Mouse (Mus musculus) erythroblast, embryonic 14.5 days (primary cell): ENCODE measurements around the gene Hist1h2ab. TPM values are rescaled to one million over a fixed set of nuclear protein-coding genes. Genes with fewer than 3 reads are reported as not detected.
"Not testable (repeated sequence)": the region's sequence is repeated elsewhere in the genome, so short reads cannot be mapped to it uniquely, and the experiment has no call there.

Experiments used
- H3K27me3 ChIP-seq: 2 replicates; pipeline ENCODE4 v1.6.1; 2012; ENCODE audit warnings: inconsistent platforms; ENCODE audit not compliant: control insufficient read depth
- H3K36me3 ChIP-seq: 2 replicates; pipeline ENCODE4 v1.6.1; 2012; ENCODE audit warnings: mild to moderate bottlenecking, inconsistent platforms; ENCODE audit not compliant: control insufficient read depth
- H3K4me1 ChIP-seq: 2 replicates; pipeline ENCODE4 v1.6.1; 2012; ENCODE audit warnings: inconsistent platforms; ENCODE audit not compliant: control insufficient read depth
- H3K4me3 ChIP-seq: replicated peaks from 2 replicates; pipeline ENCODE3; 2012; ENCODE audit warnings: moderate library complexity, mild to moderate bottlenecking, inconsistent platforms
- H3K9me3 ChIP-seq: 2 replicates; pipeline ENCODE4 v1.6.1; 2012; ENCODE audit warnings: low read length, inconsistent platforms, mixed read lengths; ENCODE audit not compliant: control insufficient read depth
- GATA1 ChIP-seq: IDR thresholded peaks from 2 replicates; pipeline ENCODE4 v1.6.1; 2012; ENCODE audit warnings: low read length, inconsistent platforms, mixed read lengths
- TAL1 ChIP-seq: IDR thresholded peaks from 3 replicates; pipeline ENCODE4 v1.6.1; 2012; ENCODE audit warnings: low read length, inconsistent platforms, mixed read lengths
- polyA plus RNA-seq: library from polyadenylated mRNA; stranded (reverse); fragments of >175 nt; gene quantifications from 2 replicates; pipeline ENCODE4 v1.2.3, GENCODE M21; 2012

Hist1h2ab gene
- polyA plus RNA-seq, 1 experiment: 22.3 TPM

- peak overlapping the region; percentile 80 for H3K4me3 ChIP-seq
- H3K27me3 ChIP-seq: no peaks in the 10 kb centered on the region
- H3K36me3 ChIP-seq: peaks cover 5% of the 10 kb centered on the region; the same call in 1 of the 2 replicates
- H3K9me3 ChIP-seq: no peaks in the 10 kb centered on the region
- TF ChIP-seq GATA1: no peak
- TF ChIP-seq TAL1: peak; percentile 19; the same call in 1 of the 3 replicates
- H3K4me1 ChIP-seq: peaks cover 81% of the 10 kb centered on the region
Observed at GRCm38 (mm10) chr13:23765172-23765513, 14.2 kb downstream of the Hist1h2ab start.

DNA sequence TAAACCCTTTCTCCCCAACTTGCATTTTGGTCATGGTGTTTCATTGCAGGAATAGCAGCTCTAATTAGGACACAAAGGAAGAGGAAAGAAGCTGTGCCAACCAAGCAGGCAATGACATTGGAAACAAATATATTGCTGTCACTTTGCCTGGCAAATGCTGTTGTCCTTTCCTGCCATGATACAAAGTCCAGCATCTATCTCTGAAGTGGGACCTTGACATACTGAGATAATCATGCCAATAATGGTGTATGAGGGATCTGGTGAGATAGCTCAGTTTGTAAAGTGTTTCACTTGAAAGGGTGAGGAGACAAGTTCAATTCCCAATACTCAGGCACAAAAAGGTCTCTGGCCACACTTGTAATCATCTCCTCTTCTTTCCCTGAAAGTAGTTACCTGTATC lies 15.8 kb downstream of the Hist1h2ab start:
- TF ChIP-seq GATA1: no peak
- no peak for TF ChIP-seq TAL1
- peak overlapping the region; percentile 20 for H3K4me3 ChIP-seq
- no peaks in the 10 kb centered on the region for H3K27me3 ChIP-seq
- H3K36me3 ChIP-seq: peaks cover 5% of the 10 kb centered on the region; the same call in 1 of the 2 replicates
- H3K4me1 ChIP-seq: peaks cover 79% of the 10 kb centered on the region
- no peaks in the 10 kb centered on the region for H3K9me3 ChIP-seq

DNA sequence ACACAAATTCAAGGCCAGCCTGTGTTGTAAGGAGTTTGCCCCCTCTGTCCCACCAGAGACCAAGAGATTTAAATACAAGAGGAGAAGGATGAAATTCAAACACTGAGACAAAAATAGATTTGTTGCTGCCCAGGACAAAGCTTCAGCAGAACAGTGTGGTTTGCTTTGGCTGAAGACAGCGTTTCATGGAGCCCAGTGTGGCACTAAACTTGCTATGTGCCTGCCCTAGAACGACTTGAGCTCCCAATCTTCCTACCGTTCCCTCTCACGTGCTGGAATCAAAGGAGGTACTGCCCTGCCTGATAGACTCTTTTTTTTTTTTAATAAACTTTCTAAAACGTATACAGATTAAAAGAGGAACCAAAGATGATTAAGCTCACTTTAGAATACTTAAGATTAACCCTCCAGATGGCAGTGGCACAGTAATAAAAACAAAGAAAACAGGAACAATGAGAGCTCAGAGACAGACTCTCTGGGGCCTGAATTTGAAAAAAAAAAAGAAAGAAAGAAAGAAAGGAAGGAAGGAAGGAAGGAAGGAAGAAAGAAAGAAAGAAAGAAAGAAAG lies 18.0 kb downstream of the Hist1h2ab start:
- no peak overlapping the region for H3K4me3 ChIP-seq
- no peaks in the 10 kb centered on the region for H3K27me3 ChIP-seq
- H3K9me3 ChIP-seq: no peaks in the 10 kb centered on the region
- TF ChIP-seq TAL1: no peak
- TF ChIP-seq GATA1: no peak
- H3K4me1 ChIP-seq: peaks cover 82% of the 10 kb centered on the region
- peaks cover 5% of the 10 kb centered on the region; the same call in 1 of the 2 replicates for H3K36me3 ChIP-seq

DNA sequence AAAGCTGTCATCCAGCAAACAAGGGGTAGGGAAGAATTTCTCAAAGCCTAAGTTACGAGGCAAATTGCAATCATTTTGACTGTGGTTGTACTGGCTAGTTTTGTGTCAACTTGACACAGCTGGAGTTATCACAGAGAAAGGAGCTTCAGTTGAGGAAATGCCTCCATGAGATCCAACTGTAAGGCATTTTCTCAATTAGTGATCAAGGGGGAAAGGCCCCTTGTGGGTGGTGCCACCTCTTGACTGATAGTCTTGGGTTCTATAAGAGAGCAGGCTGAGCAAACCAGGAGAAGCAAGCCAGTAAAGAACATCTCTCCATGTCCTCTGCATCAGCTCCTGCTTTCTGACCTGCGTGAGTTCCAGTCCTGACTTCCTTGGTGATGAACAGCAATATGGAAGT lies 18.7 kb downstream of the Hist1h2ab start, which contains the start of gene Trim38:
Gene Trim38, plus strand, starts transcription at position 301 of the 400 bp plus-strand sequence.
- H3K36me3 ChIP-seq, H3K9me3 ChIP-seq, H3K27me3 ChIP-seq, H3K4me3 ChIP-seq: not testable (repeated sequence)
- H3K4me1 ChIP-seq: peaks cover 75% of the 10 kb centered on the region

GRCm38 (mm10) chr13:23772561-23773313 lies 21.8 kb downstream of the Hist1h2ab start:
- Histone ChIP-seq H3K4me1 (peaks cover 62% of the 10 kb centered on the region), H3K36me3 (no peaks in the 10 kb centered on the region), H3K9me3 (no peaks in the 10 kb centered on the region), H3K4me3 (peak overlapping the region; percentile 54), H3K27me3 (no peaks in the 10 kb centered on the region)
- TF ChIP-seq GATA1 (no peak), TAL1 (no peak)

DNA sequence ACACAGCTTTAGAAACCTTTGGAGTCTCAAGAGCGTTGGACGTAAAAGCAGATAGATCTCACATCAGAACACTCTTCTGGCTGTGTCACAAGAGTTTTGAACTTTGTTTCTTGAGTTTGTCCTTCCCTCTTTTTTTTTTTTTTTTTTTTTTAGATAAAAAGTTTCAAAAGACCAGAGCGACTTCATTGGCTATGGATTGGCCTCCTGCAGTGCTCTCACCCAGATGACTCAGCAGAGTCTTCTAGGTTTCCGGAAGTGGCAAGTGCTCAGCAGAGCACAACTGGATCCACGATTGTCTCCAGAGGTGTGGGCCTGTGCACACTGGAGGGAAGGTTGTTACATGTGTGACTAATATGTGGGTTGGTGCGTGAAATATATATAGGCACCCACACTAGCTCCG lies 27.4 kb downstream of the Hist1h2ab start:
- TF ChIP-seq TAL1 (no peak), GATA1 (no peak)
- Histone ChIP-seq H3K36me3 (no peaks in the 10 kb centered on the region), H3K9me3 (no peaks in the 10 kb centered on the region), H3K27me3 (no peaks in the 10 kb centered on the region), H3K4me3 (no peak overlapping the region), H3K4me1 (peaks cover 32% of the 10 kb centered on the region)

GRCm38 (mm10) chr13:23779025-23779424 lies 28.1 kb downstream of the Hist1h2ab start:
- H3K27me3 ChIP-seq: no peaks in the 10 kb centered on the region

GRCm38 (mm10) chr13:23792520-23792919 lies 41.6 kb downstream of the Hist1h2ab start:
- no peak for TF ChIP-seq TAL1
- H3K36me3 ChIP-seq: no peaks in the 10 kb centered on the region
- no peak overlapping the region for H3K4me3 ChIP-seq
- no peaks in the 10 kb centered on the region for H3K9me3 ChIP-seq
- H3K4me1 ChIP-seq: no peaks in the 10 kb centered on the region
- H3K27me3 ChIP-seq: 0 out of 2 replicates have a peak, but pooled peaks cover 2% of the 10 kb centered on the region

More at GRCm38 (mm10) chr13:23779025-23779424, 28.1 kb downstream of the Hist1h2ab start:
- peak overlapping the region; percentile 20 for H3K4me3 ChIP-seq
- H3K4me1 ChIP-seq: peaks cover 27% of the 10 kb centered on the region
- no peaks in the 10 kb centered on the region for H3K36me3 ChIP-seq
- TF ChIP-seq GATA1: no peak
- no peak for TF ChIP-seq TAL1
- no peaks in the 10 kb centered on the region for H3K9me3 ChIP-seq

DNA sequence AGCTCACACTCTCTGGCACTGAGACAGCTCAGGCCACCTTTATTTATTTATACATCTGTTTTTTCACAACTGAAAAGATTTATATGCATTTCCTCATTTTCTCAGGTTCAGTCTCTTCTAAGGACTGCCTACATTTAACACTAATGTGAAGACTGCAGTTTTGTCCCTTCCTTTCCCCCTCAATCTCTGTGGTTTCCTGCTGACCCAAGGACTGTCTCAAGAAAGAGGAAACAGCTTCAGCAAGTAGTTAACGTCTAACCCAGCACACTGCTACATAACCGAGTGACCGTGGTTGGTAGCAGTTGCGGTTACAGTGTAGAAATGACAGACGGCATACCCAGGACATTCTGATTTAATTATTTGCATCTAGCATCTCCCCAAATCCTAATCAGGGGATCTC lies 48.5 kb downstream of the Hist1h2ab start:
- no peaks in the 10 kb centered on the region for H3K4me1 ChIP-seq
- no peaks in the 10 kb centered on the region for H3K9me3 ChIP-seq
- TF ChIP-seq TAL1 (no peak), GATA1 (no peak)
- H3K27me3 ChIP-seq: no peaks in the 10 kb centered on the region
- no peak overlapping the region for H3K4me3 ChIP-seq
- H3K36me3 ChIP-seq: no peaks in the 10 kb centered on the region

Other genes with a start within 250 kb of the Hist1h2ab start
- 10.1 and 19.7 TPM in 2 replicates for gene Hist1h4h, start 220.1 kb upstream of the Hist1h2ab start, polyA plus RNA-seq
- gene Hist1h2af, start 217.2 kb upstream of the Hist1h2ab start, polyA plus RNA-seq: 52.5 and 62.7 TPM in 2 replicates
- gene Hist1h3g, start 215.7 kb upstream of the Hist1h2ab start, polyA plus RNA-seq: 8.8 and 11.7 TPM in 2 replicates
- gene Hist1h2bh, start 207.7 kb upstream of the Hist1h2ab start, polyA plus RNA-seq: 0.43 and 3.0 TPM in 2 replicates
- gene Hist1h3f, start 207.1 kb upstream of the Hist1h2ab start, polyA plus RNA-seq: 1.3 and 3.3 TPM in 2 replicates
- 8.3 and 13.8 TPM in 2 replicates for gene Hist1h4f, start 199.5 kb upstream of the Hist1h2ab start, polyA plus RNA-seq
- 0.51 and 0.95 TPM in 2 replicates for gene Hist1h1d, start 197.9 kb upstream of the Hist1h2ab start, polyA plus RNA-seq
- 2.9 and 16.6 TPM in 2 replicates for gene Hist1h3e, start 188.8 kb upstream of the Hist1h2ab start, polyA plus RNA-seq
- gene Hist1h2ae, start 179.9 kb upstream of the Hist1h2ab start, polyA plus RNA-seq: 3.6 and 5.2 TPM in 2 replicates
- gene Hist1h2bg, start 179.7 kb upstream of the Hist1h2ab start, polyA plus RNA-seq: 14.5 and 18.7 TPM in 2 replicates
- gene Hist1h2bf, start 176.9 kb upstream of the Hist1h2ab start, polyA plus RNA-seq: 6.6 and 15.6 TPM in 2 replicates
- gene Hist1h2ad, start 176.7 kb upstream of the Hist1h2ab start, polyA plus RNA-seq: 5.1 and 8.3 TPM in 2 replicates
- gene Hist1h3d, start 175.4 kb upstream of the Hist1h2ab start, polyA plus RNA-seq: 1.6 and 4.7 TPM in 2 replicates
- 5.1 and 11.8 TPM in 2 replicates for gene Hist1h4d, start 169.5 kb upstream of the Hist1h2ab start, polyA plus RNA-seq
- 0.33 and 0.67 TPM in 2 replicates for gene Hist1h2be, start 130.0 kb upstream of the Hist1h2ab start, polyA plus RNA-seq
- 2.8 and 8.5 TPM in 2 replicates for gene Hist1h1e, start 128.6 kb upstream of the Hist1h2ab start, polyA plus RNA-seq
- 1.1 and 2.1 TPM in 2 replicates for gene Hist1h2ac, start 67.2 kb upstream of the Hist1h2ab start, polyA plus RNA-seq
- gene Hist1h2bc, start 66.9 kb upstream of the Hist1h2ab start, polyA plus RNA-seq: 17.5 and 20.6 TPM in 2 replicates
- 0.10 TPM in 1 of 2 replicates, not detected in the other for gene Hist1h1t, start 55.3 kb upstream of the Hist1h2ab start, polyA plus RNA-seq
- gene Hist1h4c, start 52.7 kb upstream of the Hist1h2ab start, polyA plus RNA-seq: 0.93 and 3.0 TPM in 2 replicates
- 0.15 and 0.53 TPM in 2 replicates for gene Hfe, start 40.3 kb upstream of the Hist1h2ab start, polyA plus RNA-seq
- 54.6 and 94.3 TPM in 2 replicates for gene Hist1h1c, start 12.3 kb upstream of the Hist1h2ab start, polyA plus RNA-seq
- 3.8 and 7.0 TPM in 2 replicates for gene Hist1h3c, start 5.5 kb upstream of the Hist1h2ab start, polyA plus RNA-seq
- 5.4 and 12.1 TPM in 2 replicates for gene Hist1h2bb, start 4.4 kb upstream of the Hist1h2ab start, polyA plus RNA-seq
- 6.2 and 23.6 TPM in 2 replicates for gene Hist1h3b, start 1.1 kb downstream of the Hist1h2ab start, polyA plus RNA-seq
- gene Hist1h4b, start 5.9 kb downstream of the Hist1h2ab start, polyA plus RNA-seq: 4.5 and 11.8 TPM in 2 replicates
- gene Hist1h4a, start 10.1 kb downstream of the Hist1h2ab start, polyA plus RNA-seq: 10.2 and 21.5 TPM in 2 replicates
- 1.5 and 4.0 TPM in 2 replicates for gene Hist1h3a, start 11.3 kb downstream of the Hist1h2ab start, polyA plus RNA-seq
- gene Hist1h1a, start 12.5 kb downstream of the Hist1h2ab start, polyA plus RNA-seq: 1.4 TPM in 2 replicates
- gene Trim38, start 18.8 kb downstream of the Hist1h2ab start, polyA plus RNA-seq: not detected in 2 replicates
- gene Slc17a2, start 55.9 kb downstream of the Hist1h2ab start, polyA plus RNA-seq: not detected in 2 replicates
- 0.01 TPM in 1 of 2 replicates, not detected in the other for gene Slc17a3, start 88.3 kb downstream of the Hist1h2ab start, polyA plus RNA-seq
- not detected in 2 replicates for gene Slc17a1, start 116.6 kb downstream of the Hist1h2ab start, polyA plus RNA-seq
- not detected in 2 replicates for gene Slc17a4, start 163.9 kb downstream of the Hist1h2ab start, polyA plus RNA-seq
- not detected in 2 replicates for gene Hist1h2ba, start 183.0 kb downstream of the Hist1h2ab start, polyA plus RNA-seq
- gene Hist1h2aa, start 183.3 kb downstream of the Hist1h2ab start, polyA plus RNA-seq: not detected in 2 replicates
- not detected in 2 replicates for gene Scgn, start 240.1 kb downstream of the Hist1h2ab start, polyA plus RNA-seq